Mouse (Mus musculus): ENCODE measurements around the gene Pdk3. TPM values are rescaled to one million over a fixed set of nuclear protein-coding genes. Genes with fewer than 3 reads are reported as not detected.

Gene Pdk3
- 15.3 and 16.6 TPM in 2 replicates for polyA plus RNA-seq (2012; rRNA removed)

GRCm38 (mm10) chrX:93831561-93832336 is at the start of gene Pdk3:
Gene Pdk3, minus strand, starts transcription at chrX:93832201.
- DNase-seq (ENCODE audit: low read depth) = peak; percentile 96
- peak; percentile 55; the same call in 1 of the 2 replicates for TF ChIP-seq POLR2A (IDR thresholded peaks at IDR 0.05; ENCODE audit: borderline replicate concordance, extremely low read depth, insufficient read depth, insufficient read length, poor library complexity, severe bottlenecking)
- no peak for TF ChIP-seq CTCF (IDR thresholded peaks at IDR 0.05; ENCODE audit: borderline replicate concordance, extremely low read depth, insufficient read depth, insufficient read length)

DNA sequence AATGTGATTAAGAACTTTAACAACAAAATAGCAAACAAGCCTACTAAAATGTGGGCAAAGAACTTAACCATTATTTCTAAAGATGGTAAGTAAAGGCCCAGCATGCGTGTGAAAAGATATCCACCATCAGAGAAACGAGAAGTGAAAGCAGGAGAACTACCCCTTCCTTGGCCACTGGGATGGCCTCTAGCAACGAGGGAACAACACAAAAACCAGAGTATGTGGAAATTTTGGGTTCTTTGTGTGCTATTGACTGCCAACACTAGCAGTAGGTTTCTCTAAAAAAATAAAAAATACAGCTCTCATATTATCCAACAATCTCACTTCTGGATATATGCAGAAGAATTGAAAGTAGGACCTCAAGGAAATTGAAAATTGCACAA is 45.6 kb upstream of the Pdk3 start:
- TF ChIP-seq POLR2A (IDR thresholded peaks at IDR 0.05; ENCODE audit: borderline replicate concordance, extremely low read depth, insufficient read depth, insufficient read length, poor library complexity, severe bottlenecking) = no peak
- TF ChIP-seq CTCF (IDR thresholded peaks at IDR 0.05; ENCODE audit: borderline replicate concordance, extremely low read depth, insufficient read depth, insufficient read length) = no peak
- DNase-seq (ENCODE audit: low read depth) = no peak

GRCm38 (mm10) chrX:93876981-93877633 is 45.1 kb upstream of the Pdk3 start:
- TF ChIP-seq POLR2A (IDR thresholded peaks at IDR 0.05; ENCODE audit: borderline replicate concordance, extremely low read depth, insufficient read depth, insufficient read length, poor library complexity, severe bottlenecking) = no peak
- TF ChIP-seq CTCF (IDR thresholded peaks at IDR 0.05; ENCODE audit: borderline replicate concordance, extremely low read depth, insufficient read depth, insufficient read length) = no peak
- DNase-seq (ENCODE audit: low read depth) = no peak

- no peak for DNase-seq (ENCODE audit: low read depth)
- TF ChIP-seq POLR2A (IDR thresholded peaks at IDR 0.05; ENCODE audit: borderline replicate concordance, extremely low read depth, insufficient read depth, insufficient read length, poor library complexity, severe bottlenecking) = no peak
- TF ChIP-seq CTCF (IDR thresholded peaks at IDR 0.05; ENCODE audit: borderline replicate concordance, extremely low read depth, insufficient read depth, insufficient read length) = no peak
Observed at GRCm38 (mm10) chrX:93863393-93863792, 31.4 kb upstream of the Pdk3 start.

DNA sequence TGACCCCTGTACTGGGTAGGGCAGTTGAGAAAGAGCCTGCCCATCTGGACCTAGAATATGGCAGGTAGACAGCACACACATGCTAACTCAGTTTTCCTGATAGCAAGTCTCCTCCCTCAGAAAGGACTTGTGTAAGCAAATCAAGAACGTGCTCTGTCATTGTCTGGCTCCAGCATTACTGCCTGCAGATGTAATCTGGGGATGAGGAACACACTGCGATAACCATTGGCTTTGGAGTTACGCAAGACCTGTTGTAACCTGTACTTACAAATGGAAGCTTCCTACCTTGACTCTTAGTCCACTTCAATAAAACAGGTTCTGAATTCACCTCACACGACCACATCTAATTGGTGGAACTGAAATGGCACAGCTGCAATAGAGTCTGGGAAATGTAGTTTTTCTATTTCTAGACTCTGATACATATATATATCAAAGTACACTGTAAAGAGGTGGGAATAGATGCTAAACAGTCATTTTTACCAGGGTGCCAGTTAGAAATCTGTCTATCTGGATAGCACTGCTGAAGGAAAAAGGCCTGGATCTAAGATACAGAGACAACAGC is 30.6 kb upstream of the Pdk3 start:
- peak; percentile 2 for DNase-seq (ENCODE audit: low read depth)
- TF ChIP-seq POLR2A (IDR thresholded peaks at IDR 0.05; ENCODE audit: borderline replicate concordance, extremely low read depth, insufficient read depth, insufficient read length, poor library complexity, severe bottlenecking) (no peak), CTCF (IDR thresholded peaks at IDR 0.05; ENCODE audit: borderline replicate concordance, extremely low read depth, insufficient read depth, insufficient read length) (no peak)

DNA sequence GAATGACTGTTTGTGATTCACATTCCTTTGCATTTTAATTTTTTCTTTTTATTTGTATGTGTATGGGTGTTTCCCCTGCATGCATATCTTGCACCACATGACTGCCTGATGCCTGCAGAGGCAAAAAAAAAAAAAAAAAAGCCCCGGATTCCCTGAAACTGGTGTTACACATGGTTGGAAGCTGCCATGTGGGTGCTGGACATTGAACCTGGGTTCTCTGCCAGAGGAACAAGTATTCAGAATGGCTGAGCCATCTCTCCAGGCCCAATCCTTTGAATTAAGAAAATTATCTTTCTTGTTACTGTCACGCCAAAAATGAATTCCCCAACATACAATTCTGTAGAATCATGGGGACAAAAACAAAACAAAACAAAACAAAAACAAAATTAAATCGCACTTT is 25.8 kb upstream of the Pdk3 start:
- TF ChIP-seq POLR2A (IDR thresholded peaks at IDR 0.05; ENCODE audit: borderline replicate concordance, extremely low read depth, insufficient read depth, insufficient read length, poor library complexity, severe bottlenecking) = no peak
- no peak for TF ChIP-seq CTCF (IDR thresholded peaks at IDR 0.05; ENCODE audit: borderline replicate concordance, extremely low read depth, insufficient read depth, insufficient read length)
- no peak for DNase-seq (ENCODE audit: low read depth)

DNA sequence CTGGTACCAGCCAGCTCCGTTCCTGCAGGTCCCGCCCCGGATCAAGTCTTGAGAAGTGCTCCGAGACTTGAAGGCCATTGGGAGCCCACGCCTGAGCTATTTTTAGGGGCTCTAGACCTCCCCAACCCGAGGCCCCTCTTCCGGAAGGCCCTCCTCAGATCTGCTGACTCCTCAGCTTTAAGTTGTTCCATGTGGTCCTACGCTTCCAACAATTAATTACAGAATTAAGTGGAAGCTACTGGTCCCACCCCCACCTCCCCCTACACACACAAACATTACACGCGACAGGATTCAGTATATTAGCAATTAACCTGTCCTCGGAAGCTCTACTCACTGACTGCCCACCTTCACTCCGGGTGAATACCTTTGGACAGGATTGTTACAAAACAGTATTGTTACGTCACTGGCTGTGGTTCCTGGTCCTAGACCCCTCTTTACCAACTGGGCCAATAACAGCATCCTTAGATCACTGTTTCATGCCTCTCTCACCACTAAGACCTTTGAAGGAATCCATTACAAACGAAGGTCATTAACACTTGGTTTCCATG is 410 bp upstream of the Pdk3 start:
- TF ChIP-seq CTCF (IDR thresholded peaks at IDR 0.05; ENCODE audit: borderline replicate concordance, extremely low read depth, insufficient read depth, insufficient read length) = no peak
- no peak for TF ChIP-seq POLR2A (IDR thresholded peaks at IDR 0.05; ENCODE audit: borderline replicate concordance, extremely low read depth, insufficient read depth, insufficient read length, poor library complexity, severe bottlenecking)
- no peak for DNase-seq (ENCODE audit: low read depth)

DNA sequence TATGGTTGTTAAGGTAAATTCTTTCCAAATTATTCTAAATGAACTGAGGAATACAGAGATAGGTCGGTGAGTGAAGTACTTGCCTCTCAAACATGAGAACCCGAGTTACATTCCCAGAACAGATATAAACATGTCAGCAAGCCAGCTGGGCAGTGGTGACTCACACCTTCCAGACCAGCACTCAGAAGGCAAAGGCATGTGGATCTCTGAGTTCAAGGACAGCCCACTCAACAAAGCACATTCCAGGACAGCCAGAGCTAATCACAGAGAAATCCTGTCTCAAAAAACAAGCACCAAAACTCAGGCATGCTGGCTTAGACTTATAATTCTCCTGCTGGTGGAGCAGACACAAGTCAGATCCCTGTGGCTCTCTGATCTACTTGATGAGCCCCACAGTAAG is 6.2 kb downstream of the Pdk3 start:
- TF ChIP-seq POLR2A (IDR thresholded peaks at IDR 0.05; ENCODE audit: borderline replicate concordance, extremely low read depth, insufficient read depth, insufficient read length, poor library complexity, severe bottlenecking) (no peak), CTCF (IDR thresholded peaks at IDR 0.05; ENCODE audit: borderline replicate concordance, extremely low read depth, insufficient read depth, insufficient read length) (no peak)
- no peak for DNase-seq (ENCODE audit: low read depth)

DNA sequence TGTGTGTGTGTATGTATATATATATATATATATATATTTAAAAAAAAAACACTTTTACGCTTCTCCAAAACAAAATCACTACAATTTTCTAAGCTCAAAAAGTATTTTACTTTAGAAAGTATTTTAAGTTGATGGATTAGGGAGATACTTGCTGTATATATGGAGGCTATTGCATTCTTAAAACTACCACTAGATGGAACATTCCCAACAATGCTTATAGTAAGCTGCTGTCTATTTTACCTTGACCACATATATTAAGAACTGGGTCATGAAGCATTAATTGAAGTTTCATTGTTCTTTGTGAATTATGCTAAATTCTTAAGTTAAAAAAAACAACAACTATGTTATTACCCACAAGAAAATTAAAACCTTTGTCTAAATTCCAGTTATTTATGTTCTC is 24.0 kb downstream of the Pdk3 start:
- TF ChIP-seq POLR2A (IDR thresholded peaks at IDR 0.05; ENCODE audit: borderline replicate concordance, extremely low read depth, insufficient read depth, insufficient read length, poor library complexity, severe bottlenecking) (no peak), CTCF (IDR thresholded peaks at IDR 0.05; ENCODE audit: borderline replicate concordance, extremely low read depth, insufficient read depth, insufficient read length) (no peak)
- DNase-seq (ENCODE audit: low read depth) = peak; percentile 14

- peak; percentile 6 for DNase-seq (ENCODE audit: low read depth)
- TF ChIP-seq POLR2A (IDR thresholded peaks at IDR 0.05; ENCODE audit: borderline replicate concordance, extremely low read depth, insufficient read depth, insufficient read length, poor library complexity, severe bottlenecking) = no peak
- TF ChIP-seq CTCF (IDR thresholded peaks at IDR 0.05; ENCODE audit: borderline replicate concordance, extremely low read depth, insufficient read depth, insufficient read length) = peak; percentile 44; the same call in 1 of the 2 replicates
Observed at GRCm38 (mm10) chrX:93793168-93793567, 38.8 kb downstream of the Pdk3 start.

GRCm38 (mm10) chrX:93789562-93789961 is 42.4 kb downstream of the Pdk3 start:
- no peak for DNase-seq (ENCODE audit: low read depth)
- TF ChIP-seq POLR2A (IDR thresholded peaks at IDR 0.05; ENCODE audit: borderline replicate concordance, extremely low read depth, insufficient read depth, insufficient read length, poor library complexity, severe bottlenecking) = no peak
- no peak for TF ChIP-seq CTCF (IDR thresholded peaks at IDR 0.05; ENCODE audit: borderline replicate concordance, extremely low read depth, insufficient read depth, insufficient read length)

Measured in brain, embryonic 14.5 days (tissue).